Mouse (Mus musculus) ZHBTc4 (cell line): Measurements from ENCODE around the gene Nr2e3.
A peak's percentile ranks its signal among the peaks of the same experiment; 100 is the strongest.

Experiments used
- DNase-seq: peaks from one replicate; pipeline ENCODE4 v3.0.0-alpha.2; 2011; ENCODE audit warnings: low read depth, low spot score

The Nr2e3 gene

DNA sequence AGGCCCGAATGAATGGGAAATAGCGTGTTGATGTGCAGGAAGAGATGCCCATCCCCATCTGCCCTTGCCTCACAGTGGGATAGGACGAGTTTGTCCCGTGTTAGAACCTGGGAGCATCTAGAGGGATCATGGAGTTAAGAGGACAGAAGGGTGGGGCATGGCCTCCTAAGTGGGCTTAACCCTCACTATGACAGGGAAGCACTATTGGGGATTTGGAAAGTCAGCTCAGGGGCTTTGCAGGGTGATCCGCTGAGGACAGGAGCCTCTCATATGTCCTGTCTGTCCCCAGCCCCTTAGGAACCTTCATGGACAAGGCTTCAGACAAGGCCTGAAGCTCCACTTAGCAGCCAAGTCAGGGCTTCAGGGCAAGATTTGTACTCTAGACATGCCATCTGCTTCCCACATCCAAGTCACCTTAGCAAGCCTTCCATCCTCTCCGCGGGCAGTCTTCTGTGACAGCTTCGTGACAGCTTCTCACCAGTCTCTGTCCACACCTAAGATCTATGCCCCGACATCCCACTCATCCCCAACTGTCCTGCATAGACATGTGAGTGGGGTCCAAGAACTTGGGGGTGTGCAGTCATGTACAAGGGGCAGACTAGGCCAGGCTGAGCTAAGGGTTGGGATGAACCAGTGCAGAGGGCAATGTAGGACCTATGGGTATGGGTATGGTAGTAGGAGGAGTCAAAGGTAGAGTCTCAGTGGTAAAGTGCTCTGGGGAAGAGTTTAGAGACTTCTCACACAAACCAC lies 9.3 kb downstream of the Nr2e3 start:
- no peak for DNase-seq

DNA sequence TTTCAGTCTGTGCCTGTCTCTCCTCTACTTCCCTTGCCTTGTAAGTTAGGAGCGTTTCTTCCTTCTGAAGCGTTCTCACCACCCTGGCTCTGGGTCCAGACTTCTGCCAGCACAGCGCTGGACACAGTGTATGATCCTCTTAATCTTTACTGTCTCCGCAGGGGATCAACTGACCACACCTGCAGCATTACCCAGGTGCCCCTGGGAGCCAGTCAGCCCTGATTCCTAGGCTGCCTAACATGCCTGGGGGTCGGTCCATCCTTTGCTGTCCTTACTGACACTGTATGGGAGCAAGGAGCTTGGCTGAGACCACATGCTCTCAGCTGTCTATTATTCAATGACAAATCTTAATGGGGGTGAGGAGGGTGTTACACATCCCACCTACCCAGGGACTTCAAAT lies 10.5 kb downstream of the Nr2e3 start:
- no peak for DNase-seq

DNA sequence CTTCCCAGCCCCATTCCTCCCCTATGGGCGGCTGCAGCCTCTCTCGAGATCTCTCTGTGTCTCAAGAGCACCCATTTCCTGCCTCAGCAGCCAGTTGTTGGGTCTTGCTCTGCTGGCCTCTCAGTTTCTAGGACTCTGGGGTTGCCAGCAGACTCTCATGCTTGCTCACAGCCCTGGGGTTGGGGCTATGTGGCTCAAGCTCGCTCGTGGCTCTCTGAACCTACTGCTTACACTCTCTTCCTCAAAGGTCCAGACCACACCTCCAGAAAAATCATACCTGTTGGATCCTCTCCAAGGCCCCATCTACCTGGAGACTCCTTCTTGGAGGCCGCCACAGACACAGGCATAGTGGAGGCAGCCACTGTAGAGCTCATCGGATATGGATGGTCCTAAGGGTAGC lies 10.9 kb downstream of the Nr2e3 start:
- no peak for DNase-seq

DNA sequence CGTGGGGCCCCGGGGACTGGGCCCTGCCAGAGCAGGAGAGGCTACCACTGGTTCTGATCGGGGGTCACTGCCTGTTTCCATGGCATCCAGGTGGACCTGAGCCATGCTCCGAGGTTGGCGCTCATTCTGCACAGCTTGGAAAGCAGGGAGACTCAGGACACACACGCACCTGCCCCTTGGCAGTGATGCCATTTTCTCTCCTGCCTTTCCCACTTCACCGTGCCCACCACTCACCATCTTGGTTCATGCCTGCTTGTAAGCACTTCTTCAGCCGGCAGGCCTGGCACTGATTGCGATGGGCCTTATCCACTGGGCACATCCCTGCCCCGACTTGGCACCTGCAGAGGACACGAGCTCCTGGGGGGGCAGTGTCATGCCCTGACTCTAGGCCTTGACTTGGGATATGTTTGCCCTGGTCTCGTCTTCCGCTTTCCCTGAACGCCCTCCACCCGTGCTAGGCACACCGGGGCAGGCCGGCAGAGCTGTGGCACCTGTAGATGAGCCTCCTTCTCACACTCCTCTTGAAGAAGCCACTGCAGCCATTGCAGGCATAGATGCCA lies 11.7 kb downstream of the Nr2e3 start:
- no peak for DNase-seq

DNA sequence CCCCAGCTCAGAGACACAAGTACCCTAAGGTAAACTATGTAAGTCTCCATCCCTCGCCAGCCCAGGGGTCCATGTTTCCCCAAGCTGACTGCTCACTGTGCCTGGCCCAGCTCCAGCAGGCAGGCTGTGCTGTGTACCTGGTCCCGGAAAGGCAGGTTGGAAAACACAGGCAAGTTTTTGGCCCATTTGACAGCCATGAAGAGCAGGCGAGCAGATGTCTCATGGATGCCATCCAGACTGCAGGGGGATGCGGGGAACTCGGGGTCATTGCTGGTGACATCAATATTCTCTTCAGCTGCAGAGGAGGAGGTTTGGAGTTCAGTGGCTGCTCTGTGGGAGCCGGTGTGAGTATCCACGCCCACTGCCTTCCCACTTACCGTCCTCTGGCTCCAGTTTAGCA lies 12.2 kb downstream of the Nr2e3 start:
- DNase-seq: no peak

DNA sequence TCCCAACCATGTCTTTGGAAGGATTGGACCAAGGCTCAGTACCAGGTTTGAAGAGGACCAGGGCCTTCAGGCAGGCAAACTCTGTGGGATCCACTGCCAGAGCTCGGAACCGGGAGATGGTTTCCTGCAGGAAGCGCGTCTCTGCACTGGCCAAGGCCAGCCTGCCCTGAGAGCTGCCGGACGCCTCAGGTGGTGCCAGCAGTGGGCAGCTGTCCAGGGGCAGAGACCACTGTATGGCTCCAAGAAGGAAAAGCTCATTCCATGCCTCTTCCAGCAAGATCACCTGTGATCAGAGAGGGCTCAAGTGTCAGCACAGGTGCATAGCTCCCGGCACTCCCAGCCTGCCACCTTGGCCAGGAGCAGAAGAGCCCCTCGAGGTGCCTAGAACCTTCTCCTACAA lies 13.2 kb downstream of the Nr2e3 start:
- no peak for DNase-seq

DNA sequence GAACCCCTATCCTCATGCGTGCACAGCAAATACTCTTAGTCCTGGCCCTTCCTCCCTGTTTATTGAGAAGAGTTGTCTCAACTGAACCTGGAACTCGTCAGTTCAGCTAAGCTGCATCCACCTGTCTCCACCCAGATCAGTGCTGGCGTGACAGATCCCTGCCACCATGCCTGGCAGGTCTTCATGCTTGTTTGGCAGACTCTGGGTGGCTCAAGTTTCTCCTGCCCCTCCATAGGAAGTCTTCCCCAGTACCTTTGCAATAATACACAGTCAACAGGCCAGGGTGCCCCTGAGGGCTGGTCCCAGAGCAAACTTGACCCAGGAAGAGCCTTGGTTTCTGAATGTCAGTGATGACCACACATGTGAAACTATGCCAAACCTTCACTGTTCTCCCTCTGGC lies 15.2 kb downstream of the Nr2e3 start:
- DNase-seq: no peak

DNA sequence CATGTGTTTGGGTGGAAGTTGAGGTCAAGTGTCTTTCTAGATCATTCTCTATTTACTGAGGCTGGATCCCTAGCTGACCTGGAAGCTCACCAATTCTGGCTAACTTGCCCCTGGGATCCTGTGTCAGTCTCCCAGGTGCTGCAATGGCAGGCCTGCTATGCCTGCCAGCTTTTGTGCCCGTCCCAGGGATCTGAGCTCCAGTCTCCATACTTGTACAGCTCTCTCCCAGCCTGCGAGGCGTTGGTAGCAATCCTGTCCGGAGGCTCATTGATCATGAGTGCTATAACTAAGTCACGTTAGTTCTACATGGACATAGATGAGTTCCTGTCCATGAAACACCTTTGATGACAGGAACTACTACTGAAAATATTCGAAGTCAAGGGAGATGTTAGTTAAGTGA lies 16.6 kb downstream of the Nr2e3 start:
- DNase-seq: no peak

DNA sequence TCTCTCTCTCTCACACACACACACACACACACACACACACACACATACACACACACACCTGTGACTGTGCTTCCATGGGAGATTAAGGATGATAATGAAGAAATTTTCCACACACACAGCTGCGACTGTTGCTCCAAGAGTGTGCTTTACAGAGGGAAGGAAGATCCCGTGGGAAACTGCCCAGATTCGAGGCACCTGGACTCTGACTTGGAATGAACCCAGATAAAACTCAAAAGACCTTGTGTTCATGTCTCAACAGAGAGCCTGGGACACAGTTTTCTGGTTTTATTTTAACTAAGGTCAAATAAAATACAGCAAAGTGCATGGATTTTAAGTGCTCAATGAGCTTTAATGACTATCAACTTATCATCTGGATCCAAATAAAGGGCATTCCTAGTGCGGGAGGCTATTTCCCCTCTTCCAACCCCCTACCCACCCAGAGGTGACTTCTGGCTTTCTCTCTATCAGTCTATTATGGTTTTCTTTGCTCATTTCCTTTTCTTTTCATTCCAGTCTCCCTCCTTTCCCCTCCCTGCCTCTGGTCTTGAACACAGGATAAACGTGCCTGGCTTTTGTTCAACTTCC lies 17.9 kb downstream of the Nr2e3 start:
- DNase-seq: no peak

DNA sequence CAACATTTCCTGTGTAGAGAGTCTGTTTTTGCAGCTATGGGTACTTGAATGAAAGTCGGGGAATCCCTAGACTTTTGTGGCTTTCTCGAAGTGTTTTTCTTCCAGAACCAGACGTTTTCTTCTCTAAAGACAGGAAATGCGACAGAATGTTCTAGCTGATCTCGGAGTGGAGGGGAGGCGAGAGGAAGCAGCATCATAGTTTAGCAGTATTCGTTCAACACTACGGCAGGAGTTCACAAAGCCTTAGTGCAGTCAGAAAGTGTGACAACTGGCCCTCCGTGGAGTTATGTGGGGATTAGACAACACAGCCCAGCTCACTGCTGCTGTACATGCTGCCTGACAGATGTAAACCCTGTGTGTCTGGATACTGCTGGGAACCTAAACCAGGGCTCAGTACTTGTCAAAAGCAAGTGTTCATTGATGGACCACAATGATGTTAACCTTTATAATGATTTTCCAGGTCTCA lies 18.5 kb downstream of the Nr2e3 start:
- DNase-seq: no peak

DNA sequence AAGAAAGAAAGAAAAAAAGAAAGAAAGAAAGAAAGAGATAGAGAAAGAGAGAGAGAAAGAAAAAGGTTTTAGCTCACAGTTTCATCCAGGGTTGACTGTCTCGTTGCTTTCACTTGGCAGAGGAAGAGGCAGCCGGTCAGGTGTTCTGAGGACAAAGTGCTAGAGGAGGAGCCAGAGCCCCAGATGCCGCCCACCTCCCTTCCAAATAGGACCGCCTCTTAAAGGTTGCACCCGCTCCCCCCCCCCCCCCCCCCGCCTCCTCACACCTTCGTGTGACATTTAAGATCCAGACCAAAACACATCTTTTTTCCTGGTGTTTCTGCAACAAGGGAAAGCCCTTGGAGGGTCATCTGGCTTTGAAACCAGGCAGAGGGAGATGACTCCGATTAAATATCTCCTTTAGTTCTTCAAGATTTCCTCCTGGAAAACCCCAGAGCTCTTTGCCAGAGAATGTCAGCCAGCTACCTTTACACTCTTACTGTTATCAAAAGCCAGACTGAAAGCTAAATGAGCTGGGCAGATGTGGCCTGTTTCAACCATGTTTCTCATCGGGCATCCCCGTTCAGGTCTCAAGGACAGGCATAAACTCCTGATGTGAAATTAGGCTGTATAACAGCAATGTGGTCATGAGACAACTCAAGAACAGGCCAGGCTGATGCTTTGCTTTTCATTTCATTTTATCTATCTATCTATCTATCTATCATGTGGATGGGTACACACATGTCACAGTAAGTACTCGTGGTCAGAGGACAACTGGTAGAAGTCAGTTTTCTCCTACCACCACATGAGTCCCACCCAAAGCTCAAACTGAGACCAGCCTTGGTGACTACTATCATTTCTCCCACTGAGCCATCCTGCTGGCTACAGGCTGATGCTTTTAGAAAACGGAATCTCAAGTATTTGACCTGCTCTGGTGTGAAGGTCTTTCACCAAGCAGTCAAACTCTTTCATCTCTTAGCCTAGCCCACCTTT lies 19.3 kb downstream of the Nr2e3 start:
- DNase-seq: peak; percentile 59

DNA sequence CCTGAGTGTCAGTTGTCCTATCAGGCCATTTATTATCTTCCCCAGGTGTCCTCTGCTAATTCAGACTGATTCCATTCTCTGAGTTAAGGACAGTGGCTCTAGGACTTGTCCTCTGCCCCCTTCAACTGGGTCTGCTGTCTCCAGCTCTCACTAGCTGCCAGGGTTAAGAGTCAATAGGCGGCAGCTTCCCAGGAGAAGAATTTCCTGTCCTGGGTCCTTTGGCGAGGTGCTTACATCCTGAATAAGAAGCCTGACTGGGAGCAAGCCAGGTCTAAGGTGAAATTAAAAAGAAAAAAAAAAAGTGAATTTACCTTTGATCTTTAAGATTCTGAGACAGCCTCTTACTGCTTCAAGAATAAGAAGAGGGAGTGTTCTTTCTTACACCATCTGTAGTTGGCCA lies 20.8 kb downstream of the Nr2e3 start:
- no peak for DNase-seq

DNA sequence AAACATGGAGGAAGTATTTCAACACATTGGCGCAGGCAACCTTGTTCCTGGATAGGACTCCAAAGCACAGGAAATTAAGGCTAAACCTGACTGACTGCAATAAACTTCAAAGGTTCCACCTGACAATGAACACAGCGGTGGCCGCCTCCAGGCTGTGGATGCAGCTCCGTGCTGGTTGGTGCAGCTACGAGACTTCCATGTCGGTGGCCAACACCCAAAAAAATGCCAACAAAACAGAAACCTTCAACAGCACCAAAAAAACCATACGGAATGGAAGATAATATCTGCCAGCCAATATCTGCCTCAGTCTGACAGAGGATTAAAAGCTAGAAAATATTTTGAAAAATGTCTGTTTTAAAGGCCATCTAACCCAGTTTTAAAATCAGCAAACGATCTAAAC lies 21.9 kb downstream of the Nr2e3 start:
- DNase-seq: peak; percentile 57

DNA sequence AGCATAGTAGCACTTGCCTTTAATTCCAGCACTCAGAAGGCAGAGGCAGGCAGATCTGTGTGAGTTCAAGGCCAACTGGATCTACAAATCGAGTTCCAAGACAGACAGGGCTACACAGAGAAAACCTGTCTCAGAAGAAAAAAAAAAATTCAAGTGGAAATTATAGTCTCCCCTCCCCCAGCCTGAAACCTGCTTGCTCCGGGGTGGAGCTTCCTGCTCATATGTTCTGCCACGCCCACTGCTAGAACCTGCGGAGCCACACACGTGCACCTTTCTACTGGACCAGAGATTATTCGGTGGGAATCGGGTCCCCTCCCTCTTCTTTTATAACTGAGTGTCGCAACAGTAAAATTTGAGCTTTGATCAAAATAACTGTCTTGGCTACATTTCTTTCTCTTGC lies 24.6 kb downstream of the Nr2e3 start:
- DNase-seq: peak; percentile 37

DNA sequence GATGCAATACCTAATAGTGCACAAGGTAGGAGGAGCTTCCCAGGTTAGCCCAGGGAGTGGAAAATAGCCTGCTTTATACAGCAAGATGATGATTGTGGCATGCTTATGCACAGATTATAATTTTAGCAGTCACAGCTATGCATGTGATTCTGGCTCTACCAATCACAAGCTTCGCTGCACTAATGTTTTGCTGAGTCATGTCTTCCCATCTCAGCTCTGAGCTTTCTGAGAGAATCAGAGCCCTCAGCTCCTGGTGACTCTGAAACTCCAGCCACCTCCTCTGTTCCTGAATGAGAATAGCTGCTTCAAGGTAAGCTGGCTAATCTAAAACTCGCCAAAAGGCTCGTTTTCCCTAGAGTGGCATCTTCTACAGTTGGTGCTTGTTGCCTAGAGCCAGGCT lies 30.2 kb downstream of the Nr2e3 start:
- no peak for DNase-seq

DNA sequence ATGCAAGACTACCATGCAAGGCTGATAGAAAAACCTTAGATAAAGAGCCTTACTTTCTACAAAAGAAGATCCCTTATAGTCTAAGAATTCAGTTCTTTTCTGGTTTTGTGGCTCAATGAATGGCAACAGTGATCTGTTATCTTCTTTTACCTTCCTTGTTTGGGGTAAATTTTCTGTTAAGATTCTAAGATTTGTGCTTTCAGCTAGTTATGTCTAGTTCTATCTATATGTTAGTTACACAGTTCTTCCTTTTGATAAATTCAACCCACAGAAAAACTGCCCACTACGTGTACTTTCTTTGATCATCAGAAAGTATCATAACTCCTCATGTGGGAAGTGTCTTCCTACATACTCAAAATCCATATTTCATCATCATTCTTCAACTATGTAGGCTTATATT lies 45.7 kb downstream of the Nr2e3 start:
- no peak for DNase-seq

DNA sequence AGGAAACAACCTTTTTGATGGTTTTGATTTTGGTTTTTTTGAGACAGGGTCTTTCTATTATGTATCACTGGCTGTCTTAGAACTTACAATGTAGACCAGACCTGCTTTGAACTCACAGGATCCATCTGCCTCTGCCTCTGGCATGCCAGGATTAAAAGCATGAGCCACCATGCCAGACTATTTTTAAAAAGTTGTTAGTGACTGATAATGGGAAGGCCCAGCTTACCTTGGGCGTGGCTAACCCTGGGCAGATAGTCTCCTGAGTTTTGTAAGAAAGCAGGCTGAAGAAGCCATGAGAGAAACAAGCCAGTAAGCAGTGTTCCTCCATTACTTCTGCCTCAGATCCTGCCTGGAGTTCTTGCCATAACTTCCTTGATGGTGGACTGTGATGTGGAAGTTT lies 57.1 kb downstream of the Nr2e3 start:
- DNase-seq: no peak
